In the genomic region with DNA sequence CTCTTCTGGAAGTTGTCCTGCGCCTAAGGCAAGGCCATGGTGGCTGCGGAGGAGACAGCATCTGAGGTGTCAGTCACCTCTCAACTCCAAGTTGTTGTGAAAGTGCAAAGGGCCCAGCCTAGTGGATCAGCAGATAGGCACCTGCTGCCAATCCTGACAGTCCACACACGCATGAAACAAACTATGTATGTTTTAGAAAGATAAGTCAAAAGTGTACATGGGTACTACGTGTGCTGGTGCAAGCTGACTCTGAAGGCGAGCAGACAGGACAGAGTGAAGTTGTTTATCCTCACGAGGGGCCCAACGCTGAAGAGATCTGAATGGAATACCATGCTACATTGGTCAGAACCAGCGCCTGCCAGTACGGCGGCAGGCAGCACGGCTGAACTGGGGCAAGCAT, we compare ENCODE assay signal across 22 mouse cellular contexts.
"Had no signal": no experiment of that assay in that cellular context is flagged by ENCODE, and none has a peak within 500 bp of the region (broad histone marks: within the 10 kb centered on the region; RNA-seq: fewer than 3 reads in every experiment).

No protein-coding gene starts in this region.

- DNase-seq: lung, adult 2 months; lung, postnatal 14 days; lung, postnatal 4 days; midbrain, embryonic 14.5 days; retina, postnatal 1 day; right cerebral cortex, adult 18-20 months; right cerebral cortex, postnatal 25 days; right cerebral cortex, postnatal 4 days; spleen, adult 18-20 months; thymus, adult 2 months; thymus, postnatal 25 days; thymus, postnatal 4 days had no signal

- H3K9me3 ChIP-seq: lung, embryonic 15.5 days; midbrain, embryonic 10.5 days; midbrain, embryonic 12.5 days; neural tube, embryonic 13.5 days; neural tube, embryonic 15.5 days; stomach, embryonic 15.5 days had no signal

- H3K27me3 ChIP-seq: lung, embryonic 15.5 days; midbrain, embryonic 12.5 days; neural tube, embryonic 13.5 days; neural tube, embryonic 15.5 days; stomach, embryonic 15.5 days had no signal

- H3K4me1 ChIP-seq: lung, embryonic 15.5 days; midbrain, embryonic 12.5 days; neural tube, embryonic 13.5 days; neural tube, embryonic 15.5 days; stomach, embryonic 15.5 days had no signal

- H3K4me2 ChIP-seq: lung, embryonic 15.5 days; midbrain, embryonic 12.5 days; neural tube, embryonic 13.5 days; neural tube, embryonic 15.5 days; stomach, embryonic 15.5 days had no signal

- H3K27ac ChIP-seq: lung, embryonic 15.5 days; midbrain, embryonic 10.5 days; midbrain, embryonic 12.5 days; neural tube, embryonic 13.5 days; neural tube, embryonic 15.5 days; stomach, embryonic 15.5 days; stomach, postnatal 0 days had no signal

- ATAC-seq: lung, postnatal 0 days; midbrain, embryonic 16.5 days had no signal

- H3K9ac ChIP-seq: lung, embryonic 15.5 days; midbrain, embryonic 12.5 days; neural tube, embryonic 13.5 days; neural tube, embryonic 15.5 days; stomach, embryonic 15.5 days had no signal

- H3K4me3 ChIP-seq: lung, embryonic 15.5 days; midbrain, embryonic 10.5 days; midbrain, embryonic 12.5 days; myocyte; neural tube, embryonic 13.5 days; neural tube, embryonic 15.5 days; stomach, embryonic 15.5 days had no signal
